Mouse (Mus musculus): ENCODE measurements around the gene Gm49337.
"Not testable (repeated sequence)": the region's sequence is repeated elsewhere in the genome, so short reads cannot be mapped to it uniquely, and the experiment has no call there.

Gm49337 gene

DNA sequence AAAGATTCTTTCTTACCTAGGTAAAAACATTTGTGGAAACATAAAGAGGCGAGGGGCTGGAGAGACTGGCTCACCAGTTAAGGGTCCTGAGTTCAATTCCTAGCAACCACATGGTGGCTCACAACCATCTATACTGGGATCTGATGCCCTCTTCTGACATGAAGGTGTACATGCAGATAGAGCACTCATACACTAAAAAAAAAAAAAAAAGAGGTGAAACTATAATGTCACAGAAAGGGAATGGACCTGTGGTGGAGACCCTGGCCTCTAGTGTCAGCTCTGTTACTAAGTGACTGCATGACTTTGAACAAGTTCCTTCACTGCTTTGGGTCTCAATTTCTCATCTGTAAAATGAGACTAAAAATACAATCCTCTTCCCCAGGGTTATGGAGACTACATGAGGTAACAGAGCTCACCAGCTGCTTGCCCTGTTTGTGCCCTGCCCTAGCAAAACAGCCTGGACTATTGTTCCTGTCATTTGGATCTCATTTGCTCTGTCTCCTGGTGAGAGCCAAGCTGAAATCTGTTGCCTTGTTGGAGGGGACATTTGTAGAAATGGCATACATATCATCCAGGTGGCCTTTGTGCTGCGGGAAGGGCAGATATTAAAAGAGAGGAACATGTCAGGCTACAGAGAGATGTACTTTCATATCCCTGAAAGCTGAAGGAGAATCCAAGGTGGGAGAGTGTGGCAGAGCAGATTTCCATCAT, 42.9 kb downstream of the Gm49337 start:
- DNase-seq: no peak

DNA sequence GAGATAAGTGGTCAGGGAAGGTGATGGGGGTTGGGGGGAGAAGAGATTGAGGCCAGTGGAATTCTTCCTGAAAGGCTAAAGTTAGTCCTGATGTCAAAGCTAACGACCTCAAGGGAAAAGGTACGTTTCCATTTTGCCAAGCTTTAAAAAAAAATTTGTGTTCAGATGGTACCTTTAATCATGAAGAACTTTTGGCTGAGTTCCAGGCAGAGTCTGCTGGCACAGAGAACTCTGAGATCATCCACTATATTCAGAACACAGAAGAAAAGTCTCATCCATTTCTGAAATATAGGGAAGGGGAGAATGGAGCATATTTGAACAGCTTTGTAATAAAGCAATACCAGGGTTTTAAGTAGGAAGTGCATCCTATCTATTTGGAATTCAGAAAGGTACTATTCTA, 43.9 kb downstream of the Gm49337 start:
- DNase-seq: no peak

DNA sequence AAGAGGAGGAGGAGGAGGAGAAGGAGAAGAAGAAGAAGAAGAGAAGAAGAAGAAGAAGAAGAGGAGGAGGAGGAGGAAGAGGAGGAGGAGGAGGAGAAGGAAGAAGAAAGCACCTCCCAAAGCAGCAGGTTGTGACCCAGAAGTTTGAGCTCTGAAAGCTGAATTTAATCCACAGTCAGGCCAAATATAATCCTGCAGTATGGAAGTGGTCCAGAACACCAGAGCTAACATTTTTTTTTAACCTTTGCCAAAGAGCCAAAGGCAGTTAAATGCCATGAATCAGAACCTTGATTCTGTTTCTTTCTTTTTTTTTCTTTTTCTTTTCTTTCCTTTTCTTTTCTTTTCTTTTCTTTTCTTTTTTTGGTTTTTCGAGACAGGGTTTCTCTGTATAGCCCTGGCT, 44.5 kb downstream of the Gm49337 start:
- DNase-seq: not testable (repeated sequence)

DNA sequence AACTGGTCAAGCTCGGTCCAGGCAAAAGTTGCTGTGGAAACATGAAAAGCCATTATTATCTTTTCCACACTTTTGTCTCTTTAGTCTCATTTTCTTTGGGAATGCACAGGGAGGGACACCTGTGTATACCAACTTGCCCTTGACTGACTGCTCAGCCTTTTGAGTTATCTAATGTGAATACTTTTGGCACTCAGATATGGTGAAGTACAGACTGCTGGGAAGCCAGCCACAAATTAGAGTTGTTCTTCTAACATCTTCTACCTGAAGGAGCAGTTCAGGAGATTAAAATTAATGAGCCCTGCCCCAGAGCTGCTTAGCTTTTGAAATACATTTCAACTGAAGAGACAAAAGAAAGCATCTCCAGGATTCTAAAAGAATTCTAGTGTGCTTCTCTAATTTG, 45.9 kb downstream of the Gm49337 start:
- no peak for DNase-seq

DNA sequence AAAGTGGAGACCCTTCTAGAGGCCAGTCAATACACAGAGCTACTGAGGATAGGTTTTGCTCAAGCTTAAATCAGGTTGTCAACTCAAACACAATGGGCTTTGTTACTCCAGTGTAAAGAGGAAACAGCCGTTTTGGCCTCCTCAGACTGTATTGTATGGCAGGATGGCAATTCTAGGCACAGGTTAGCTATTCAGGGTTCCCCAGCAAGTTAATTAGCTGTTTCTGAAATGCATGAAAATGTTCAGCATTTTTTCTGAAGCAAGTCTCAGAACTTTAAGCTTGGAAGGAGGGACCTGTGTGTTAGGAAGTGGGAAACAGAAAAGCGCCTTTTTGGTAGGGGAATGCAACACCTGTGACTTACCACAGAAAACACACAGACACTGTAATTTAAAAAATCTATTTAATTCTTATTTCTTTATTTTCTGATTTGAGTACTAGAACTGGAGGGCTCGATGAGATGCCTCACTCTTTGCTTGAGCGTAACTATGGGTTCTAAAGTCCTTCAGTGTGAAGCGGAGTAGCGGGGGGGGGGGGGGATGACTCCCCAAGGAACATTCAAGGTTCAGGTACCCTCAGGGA, 47.0 kb downstream of the Gm49337 start:
- DNase-seq: no peak

DNA sequence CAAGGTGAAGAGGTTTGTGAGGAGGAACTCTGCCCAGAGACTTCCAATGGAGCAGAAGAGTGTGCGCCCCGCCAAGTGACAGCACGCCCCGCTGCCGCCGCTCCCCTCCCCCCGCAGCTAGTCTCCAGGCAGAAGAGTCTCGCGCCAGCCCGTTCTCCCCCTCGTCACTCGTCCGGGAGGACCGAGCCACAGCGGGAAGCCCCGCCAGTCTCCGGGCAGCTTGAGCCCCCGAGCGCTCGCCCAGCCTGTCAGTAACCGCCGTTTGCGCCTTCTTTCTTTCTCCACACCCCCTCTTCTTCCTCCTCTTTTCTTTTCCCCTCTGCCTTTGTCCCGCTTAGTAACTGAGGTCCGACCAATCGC, 47.6 kb downstream of the Gm49337 start:
- DNase-seq: no peak

DNA sequence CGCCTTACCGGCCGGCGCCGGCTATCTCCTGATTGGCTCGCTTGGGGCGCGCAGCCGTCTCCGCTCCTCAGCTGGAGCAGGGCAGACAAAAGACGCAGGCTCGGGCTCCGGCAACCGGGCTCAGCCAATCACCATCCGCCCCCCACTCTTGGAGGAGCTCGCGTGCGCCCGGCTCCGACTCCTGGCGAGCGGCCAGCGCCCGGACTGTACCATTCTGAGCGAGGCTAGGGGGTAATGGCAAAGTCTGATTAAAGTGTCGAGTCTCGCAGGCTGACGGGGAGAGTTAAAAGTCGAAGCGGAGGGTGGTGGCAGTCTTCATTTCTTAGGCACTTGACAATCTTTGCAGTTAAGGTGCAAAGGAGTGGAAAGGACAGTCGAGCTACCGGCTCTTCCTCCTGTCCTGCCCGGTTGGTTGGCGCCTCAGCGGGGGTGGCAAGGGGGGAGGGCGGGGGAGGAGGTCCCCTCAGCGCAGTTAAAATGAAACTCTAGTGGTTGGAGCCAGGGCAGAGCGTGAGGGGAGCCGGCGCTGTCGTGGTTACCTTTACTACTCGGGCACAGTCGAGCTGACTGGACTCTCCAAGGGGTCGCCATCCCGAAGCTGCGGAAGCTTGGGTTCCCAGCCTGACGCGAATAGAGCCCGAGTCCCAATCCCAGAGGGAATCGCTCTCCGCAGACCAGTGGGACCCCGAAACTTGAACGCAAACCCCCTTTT, 48.1 kb downstream of the Gm49337 start, which contains the start of gene Pik3r3:
Gene Pik3r3, plus strand, starts transcription at position 479 of the 712 bp plus-strand sequence.
- DNase-seq: peak; percentile 99

DNA sequence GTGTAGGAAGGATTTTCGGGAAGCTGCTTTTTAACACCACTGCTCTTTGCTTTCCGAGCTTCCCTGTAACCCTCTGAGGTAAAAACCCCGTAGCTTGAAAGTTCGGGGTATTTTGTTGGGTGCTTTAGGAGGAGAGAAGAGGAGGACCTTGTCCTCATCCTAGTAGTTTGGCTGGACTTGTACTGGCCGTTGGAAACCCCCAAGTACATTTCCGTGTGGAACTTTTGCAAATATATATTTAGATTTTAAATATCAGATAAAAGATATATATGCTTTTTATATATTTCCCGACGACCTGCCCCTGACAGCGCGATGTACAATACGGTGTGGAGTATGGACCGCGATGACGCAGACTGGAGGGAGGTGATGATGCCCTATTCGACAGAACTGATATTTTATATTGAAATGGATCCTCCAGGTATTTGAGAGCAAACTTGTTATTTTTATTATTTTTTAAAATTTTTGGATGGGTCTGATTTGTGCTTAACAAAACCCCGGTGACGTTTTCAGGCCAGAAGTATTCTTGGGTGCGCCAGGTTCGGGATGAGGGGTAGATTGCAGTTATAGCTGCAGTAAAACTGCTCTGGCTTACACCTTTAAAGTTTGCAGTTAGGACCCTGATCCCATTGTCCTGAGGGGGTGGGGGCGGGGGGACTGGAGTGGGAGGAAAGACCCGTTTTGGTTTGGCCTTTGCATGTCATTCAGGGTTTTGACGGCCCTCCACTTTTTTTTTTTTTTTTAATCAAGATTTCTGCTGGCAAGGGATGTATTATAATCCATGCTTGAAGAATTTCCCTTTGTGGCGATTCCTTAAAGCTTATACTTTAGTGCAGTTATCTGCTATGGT, 49.0 kb downstream of the Gm49337 start:
- peak; percentile 5 to 17 for DNase-seq

DNA sequence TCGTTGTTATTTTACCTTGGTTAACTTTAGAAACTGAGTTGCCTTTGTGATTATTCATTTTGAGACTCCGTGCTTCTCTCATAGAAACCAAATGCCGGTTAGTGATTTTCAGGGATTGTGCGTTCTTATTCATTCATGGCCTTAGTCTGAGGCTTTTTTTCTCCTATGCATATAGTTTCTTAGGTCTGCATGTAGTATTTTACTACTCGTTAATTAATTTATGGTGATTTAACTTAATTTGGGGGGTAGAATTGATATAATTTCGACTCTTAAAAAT, 49.6 kb downstream of the Gm49337 start:
- no peak for DNase-seq

DNA sequence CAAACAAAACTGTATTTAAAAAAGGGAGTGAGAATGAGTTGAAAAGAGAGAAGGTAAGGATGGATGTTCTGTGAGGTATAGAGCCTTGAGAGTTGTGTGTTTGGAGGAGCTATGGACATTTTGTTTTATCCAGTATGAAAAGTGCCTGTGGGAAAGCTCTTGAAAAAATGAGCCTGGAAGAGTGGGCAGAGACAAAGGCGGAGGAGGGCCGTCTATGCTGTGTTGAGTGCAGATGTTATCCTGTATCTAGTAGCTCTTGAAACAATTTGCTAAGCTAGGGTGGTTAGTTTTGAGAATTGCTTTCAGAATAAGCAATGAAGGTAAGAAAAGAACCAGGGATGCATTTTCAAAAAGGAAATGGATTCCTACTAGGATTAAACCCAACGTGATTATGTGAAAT, 70.2 kb downstream of the Gm49337 start:
- DNase-seq: no peak

DNA sequence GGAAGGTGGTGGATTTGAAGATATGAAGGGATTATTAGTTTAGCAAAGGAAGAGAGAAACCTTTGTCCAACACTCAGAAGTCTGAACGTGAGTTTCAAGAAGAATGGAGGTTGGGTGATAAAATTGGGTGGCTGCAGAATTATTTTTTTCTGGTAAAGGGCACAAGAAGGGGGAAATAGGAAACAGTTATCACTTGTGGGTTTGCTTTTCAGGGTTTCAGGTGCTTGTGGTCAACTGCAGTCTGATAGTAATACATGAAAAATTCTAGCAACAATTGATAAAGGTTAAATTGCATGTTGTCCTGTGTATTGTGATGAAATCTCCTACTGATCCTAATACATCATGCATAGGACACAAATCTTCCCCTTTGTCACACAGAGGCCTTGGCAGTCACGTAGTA, 71.1 kb downstream of the Gm49337 start:
- DNase-seq: no peak

DNA sequence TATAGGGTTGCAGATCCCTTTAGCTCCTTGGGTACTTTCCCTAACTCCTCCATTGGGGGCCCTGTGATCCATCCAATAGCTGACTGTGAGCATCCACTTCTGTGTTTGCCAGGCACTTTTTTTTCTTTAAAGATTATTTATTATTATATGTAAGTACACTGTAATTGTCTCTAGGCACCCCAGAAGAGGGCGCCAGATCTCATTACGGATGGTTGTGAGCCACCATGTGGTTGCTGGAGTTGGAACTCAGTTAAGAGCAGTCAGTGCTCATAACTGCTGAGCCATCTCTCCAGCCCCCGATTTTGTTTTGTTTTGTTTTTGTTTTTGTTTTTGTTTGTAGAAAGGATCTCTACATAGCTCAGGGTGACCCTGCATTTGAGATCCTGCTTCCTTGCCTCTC, 72.7 kb downstream of the Gm49337 start:
- peak; percentile 41 to 55 for DNase-seq

DNA sequence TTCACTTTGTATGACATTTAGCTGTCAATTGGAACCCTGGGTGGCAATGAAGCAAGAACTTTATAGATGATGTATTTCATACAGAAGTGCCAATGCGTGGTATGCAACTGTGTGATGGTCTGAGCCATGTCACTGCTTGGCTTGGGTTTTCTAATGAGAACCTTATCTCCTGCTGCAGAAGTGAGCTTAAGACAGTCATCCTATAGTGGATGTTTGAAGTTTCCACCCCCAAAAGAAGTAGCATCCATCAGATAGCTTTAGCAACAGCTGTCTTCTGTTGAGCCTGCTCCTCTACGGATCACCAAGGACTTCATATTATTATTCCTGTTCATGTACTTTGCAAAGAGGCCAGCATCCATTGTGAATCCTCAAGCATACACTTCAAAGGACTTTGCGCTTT, 76.8 kb downstream of the Gm49337 start:
- DNase-seq: no peak

DNA sequence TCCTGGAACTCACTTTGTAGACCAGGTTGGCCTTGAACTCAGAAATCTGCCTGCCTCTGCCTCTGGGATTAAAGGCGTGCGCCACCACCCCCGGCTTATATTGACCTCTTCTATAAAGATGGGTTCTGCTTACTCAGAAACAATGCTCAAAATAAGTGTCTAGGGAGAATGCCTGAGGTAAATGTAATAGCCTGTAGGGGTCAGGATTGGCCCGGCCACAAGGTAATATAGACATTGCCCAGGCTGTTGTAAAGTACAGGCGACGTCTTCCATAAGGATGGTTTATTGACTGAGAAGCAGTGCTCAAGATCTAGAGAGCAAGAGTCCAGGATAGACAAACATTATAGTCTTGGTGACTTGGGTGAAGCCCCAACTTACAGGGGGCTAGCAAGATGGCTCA, 95.0 kb downstream of the Gm49337 start:
- DNase-seq: no peak

DNA sequence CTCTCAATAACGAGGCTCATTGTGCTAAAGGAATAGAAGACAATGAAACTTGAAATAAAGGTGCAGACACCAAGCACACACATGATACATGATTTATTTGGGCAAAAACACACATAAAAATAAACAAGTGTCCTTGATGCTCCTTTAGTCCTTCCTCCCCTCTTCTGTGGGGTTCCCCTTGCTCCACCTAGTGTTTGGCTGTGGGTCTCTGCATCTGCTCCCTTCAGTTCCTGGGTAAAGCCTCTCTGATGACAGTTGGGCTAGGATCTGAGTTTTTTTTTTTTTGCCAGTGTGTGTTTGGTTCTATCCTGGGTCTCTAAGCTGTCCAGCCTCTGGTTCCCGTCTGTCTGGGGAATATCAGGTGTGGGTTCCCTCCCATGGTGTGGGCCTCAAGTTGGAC, 109.0 kb downstream of the Gm49337 start:
- no peak for DNase-seq

DNA sequence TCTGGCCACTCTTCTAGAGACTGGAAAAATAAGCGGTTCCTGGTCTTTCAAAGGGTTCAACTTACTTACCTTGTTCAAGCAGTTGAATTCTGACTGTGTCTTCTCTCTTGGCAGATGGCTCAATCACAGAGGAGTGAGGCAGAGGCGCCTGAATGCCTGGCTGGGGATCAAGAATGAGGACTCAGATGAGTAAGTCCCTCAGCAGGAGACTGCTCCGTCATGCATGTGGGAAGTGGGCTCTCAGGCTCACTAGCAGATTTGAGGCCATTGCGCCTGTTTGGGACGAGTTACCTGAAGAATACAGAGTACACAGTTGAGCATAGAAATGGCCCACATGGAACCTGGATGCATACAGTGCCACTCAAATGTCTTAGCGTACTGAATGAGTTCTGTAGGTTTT, 118.4 kb downstream of the Gm49337 start:
- no peak for DNase-seq

DNA sequence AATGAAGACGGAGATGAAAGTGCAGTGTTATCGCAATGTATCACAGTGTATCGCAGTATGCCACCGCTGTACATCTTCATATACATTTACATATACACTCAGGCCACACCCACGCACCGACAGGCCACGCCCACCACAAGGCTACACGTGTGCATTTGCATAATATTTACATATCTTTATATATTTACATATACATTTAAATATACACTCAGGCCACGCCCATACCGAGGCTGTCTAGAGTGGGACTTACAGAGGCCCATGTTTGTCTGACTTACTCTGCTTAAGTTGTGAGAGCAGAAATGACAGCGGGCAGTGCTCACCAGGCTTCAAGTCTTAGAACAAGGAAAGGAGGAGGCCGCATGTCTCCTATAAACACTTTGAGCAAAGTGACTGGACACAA, 120.1 kb downstream of the Gm49337 start:
- DNase-seq: no peak

DNA sequence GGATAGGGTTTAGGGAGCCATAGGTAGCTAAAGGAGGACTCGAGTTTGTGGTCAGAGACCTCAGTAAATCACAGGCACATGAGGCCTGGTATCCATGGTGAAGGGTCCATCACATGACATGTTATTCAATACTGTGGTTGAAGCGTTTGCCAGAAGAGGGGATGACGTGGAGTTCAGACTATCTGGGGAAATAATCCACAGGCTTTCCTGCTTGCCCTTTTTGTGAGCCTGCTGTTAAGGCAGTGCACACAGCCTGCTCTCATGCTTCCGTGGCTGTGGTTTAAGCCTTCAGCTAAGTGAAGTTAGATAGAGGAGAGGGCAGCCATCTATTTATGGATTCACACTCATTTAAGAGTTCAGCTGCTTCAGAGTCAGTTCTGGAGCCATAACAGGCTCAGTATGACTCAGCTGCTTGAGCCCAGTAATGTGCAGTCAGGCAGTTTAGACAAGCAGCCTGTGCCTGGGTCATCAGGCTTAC, 127.7 kb downstream of the Gm49337 start:
- DNase-seq: peak; percentile 10 to 11

DNA sequence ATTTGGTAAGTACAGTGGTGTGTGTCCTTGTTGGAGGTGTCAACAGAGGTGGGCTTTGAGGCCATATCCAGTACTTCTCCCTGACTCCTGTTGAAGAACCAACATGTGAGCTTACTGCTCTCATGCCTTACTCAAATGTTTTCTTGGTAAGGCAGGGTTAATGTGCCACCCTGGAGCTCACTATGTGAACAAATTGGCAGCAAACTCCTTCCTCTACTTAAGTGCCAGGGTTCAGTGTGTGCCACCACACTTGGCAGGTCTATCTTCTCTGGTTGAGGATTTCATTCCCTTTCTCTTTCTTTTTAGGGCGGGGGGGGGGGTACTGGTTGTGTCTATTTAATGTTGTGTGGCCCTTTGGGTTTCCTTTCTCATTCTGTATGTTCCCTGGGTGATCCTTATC, 131.4 kb downstream of the Gm49337 start:
- no peak for DNase-seq

DNA sequence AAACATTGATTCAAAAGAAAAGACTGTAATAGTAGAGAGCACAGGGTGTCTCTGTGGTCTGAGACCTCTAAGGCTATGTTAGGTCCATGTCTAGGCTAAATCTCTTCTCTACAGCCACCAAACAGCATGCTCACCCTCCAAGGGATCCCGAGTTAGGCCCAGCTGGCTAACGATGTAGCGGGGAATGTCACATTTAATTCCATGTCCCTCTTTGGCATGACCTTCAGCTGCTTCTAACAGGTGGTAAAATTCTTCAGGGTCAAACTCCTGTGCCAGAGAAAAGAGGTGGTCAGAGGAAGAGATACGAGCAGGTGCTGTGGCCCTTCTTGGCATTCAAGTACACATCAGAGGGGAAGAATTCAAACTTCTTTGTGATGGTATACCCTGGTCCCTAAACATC, 144.4 kb downstream of the Gm49337 start:
- DNase-seq: no peak

DNA sequence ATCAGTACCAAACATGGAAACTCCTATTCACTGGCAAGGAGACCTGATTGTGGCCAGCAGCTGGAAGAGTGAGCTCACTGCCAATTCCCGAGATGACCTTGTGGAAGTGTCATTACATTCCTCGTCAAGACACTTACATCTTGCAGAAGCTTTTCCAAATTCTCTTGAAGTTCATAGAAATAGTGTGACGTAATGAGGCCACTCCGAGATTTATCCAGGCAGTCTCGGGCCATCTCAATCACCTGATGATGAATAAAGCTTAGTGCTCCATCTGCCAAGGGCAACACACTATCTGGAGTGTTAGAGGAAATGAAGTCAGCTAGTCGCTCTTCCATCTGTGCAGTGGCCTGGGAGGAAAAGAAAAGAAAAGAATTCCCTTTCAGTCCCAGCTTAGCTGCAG, 148.9 kb downstream of the Gm49337 start:
- DNase-seq: peak in 1 of 2 experiments; percentile 19

DNA sequence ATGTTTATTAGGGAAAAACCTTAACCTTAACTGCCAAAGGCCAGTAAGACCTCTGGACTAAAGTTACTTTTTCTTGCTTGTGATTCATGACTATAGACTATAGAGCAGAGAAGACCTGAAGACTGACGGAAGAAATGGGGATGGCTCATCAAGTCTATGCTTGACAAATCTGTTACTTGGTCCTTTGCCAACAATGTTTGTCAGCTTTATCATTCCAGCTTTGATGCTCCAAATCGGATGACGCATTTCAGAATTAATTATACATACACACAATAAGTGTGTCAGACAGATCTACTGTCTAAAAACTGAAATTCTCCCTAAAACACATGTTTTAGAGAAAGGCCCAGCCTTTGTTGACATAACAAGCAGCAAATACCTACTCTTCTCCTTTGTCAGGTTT, 156.1 kb downstream of the Gm49337 start:
- DNase-seq: no peak

DNA sequence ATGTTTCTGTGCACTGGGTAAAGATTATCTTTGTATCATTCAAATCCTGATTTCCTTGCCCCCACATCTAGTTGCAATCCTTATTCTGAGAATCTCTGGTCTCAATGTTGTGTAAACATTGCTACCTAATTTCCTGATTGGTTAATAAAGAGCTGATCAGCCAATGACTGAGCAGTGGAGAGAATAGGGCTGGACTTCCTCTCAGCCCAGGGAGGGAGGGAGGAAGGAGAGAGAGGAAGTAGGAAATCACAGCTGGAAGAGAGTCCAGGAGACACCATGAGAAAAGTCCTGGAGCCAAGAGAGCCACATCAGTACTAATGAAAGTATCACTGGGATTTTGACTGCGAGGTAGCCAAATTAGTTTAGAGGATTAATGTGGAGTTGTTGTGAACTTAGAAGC, 163.1 kb downstream of the Gm49337 start:
- DNase-seq: no peak

DNA sequence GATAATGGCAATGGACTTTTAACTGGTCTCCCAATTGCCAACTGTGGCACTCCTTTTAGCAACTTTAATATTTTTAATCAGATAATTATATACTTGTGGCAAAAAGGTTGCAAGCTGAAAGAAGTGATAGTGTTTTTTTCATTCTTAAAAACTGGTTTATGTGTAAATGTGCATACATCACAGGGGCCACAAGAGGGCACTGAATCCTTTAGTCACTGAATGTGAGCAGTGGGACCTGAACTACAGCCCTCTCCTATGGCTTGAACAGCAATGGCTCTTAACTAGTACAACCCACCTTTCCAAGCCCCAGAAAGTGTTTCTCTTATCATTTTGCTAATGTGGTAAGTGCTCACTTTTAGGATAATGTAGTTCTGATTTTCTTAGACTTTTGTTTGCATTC, 168.9 kb downstream of the Gm49337 start:
- peak; percentile 31 to 51 for DNase-seq
